Mouse (Mus musculus) heart, postnatal 4 days (tissue): ENCODE results near the gene Rabepk. TPM values are rescaled to one million over a fixed set of nuclear protein-coding genes. Genes with fewer than 3 reads are reported as not detected.
A peak's percentile ranks its signal among the peaks of the same experiment; 100 is the strongest.
"Not testable (repeated sequence)": the region's sequence is repeated elsewhere in the genome, so short reads cannot be mapped to it uniquely, and the experiment has no call there.

ENCODE experiments used
- DNase-seq: peaks from one replicate; pipeline ENCODE4 v3.0.0; 2021
- total RNA-seq, 2 experiments: library from RNA; stranded (reverse); gene quantifications; 2 replicates each; pipeline ENCODE4 v1.2.3; 2021

The Rabepk gene
- total RNA-seq, result 10 to 100 TPM; 16.2 to 18.4 TPM

GRCm38 (mm10) chr2:34799357-34800256, at the start of gene Rabepk:
TSS of gene Rabepk (minus strand) at chr2:34799912.
- DNase-seq, result peak; percentile 88

GRCm38 (mm10) chr2:34847702-34848101, 48.0 kb upstream of the Rabepk start:
- DNase-seq, result no peak

GRCm38 (mm10) chr2:34843211-34843939, 43.7 kb upstream of the Rabepk start:
- DNase-seq, result peak; percentile 58

- DNase-seq, result no peak
Observed at GRCm38 (mm10) chr2:34841706-34842105, 42.0 kb upstream of the Rabepk start.

GRCm38 (mm10) chr2:34840143-34840542, 40.4 kb upstream of the Rabepk start:
- DNase-seq, result not testable (repeated sequence)

- no peak for DNase-seq
Observed at GRCm38 (mm10) chr2:34835669-34836068, 36.0 kb upstream of the Rabepk start.

GRCm38 (mm10) chr2:34833624-34834023, 33.9 kb upstream of the Rabepk start:
- DNase-seq, result no peak

GRCm38 (mm10) chr2:34832766-34833457, 33.2 kb upstream of the Rabepk start, which contains the start of gene Gm34653:
TSS of gene Gm34653 (plus strand) at chr2:34833007.
- not testable (repeated sequence) for DNase-seq

GRCm38 (mm10) chr2:34830066-34830465, 30.4 kb upstream of the Rabepk start:
- not testable (repeated sequence) for DNase-seq

GRCm38 (mm10) chr2:34828026-34828425, 28.3 kb upstream of the Rabepk start:
- DNase-seq, result no peak

- no peak for DNase-seq
Observed at GRCm38 (mm10) chr2:34827591-34827990, 27.9 kb upstream of the Rabepk start.

- no peak for DNase-seq
Observed at GRCm38 (mm10) chr2:34826460-34827231, 26.9 kb upstream of the Rabepk start.

- DNase-seq, result peak; percentile 94
Observed at GRCm38 (mm10) chr2:34825827-34826459, 26.2 kb upstream of the Rabepk start, which contains the start of gene Fbxw2. TSS of gene Fbxw2 (minus strand) at chr2:34826311.

- DNase-seq, result no peak
Observed at GRCm38 (mm10) chr2:34818492-34818891, 18.8 kb upstream of the Rabepk start.

GRCm38 (mm10) chr2:34815893-34816292, 16.2 kb upstream of the Rabepk start:
- not testable (repeated sequence) for DNase-seq

GRCm38 (mm10) chr2:34812706-34813105, 13.0 kb upstream of the Rabepk start:
- no peak for DNase-seq

GRCm38 (mm10) chr2:34810775-34811174, 11.1 kb upstream of the Rabepk start:
- DNase-seq, result no peak

- no peak for DNase-seq
Observed at GRCm38 (mm10) chr2:34809568-34809967, 9.9 kb upstream of the Rabepk start.

GRCm38 (mm10) chr2:34808057-34808456, 8.3 kb upstream of the Rabepk start:
- no peak for DNase-seq

- no peak for DNase-seq
Observed at GRCm38 (mm10) chr2:34805364-34805950, 5.7 kb upstream of the Rabepk start.

GRCm38 (mm10) chr2:34804815-34805214, 5.1 kb upstream of the Rabepk start:
- no peak for DNase-seq
